Mouse (Mus musculus): ENCODE data around the gene Ptpn7. TPM values are rescaled to one million over a fixed set of nuclear protein-coding genes. Genes with fewer than 3 reads are reported as not detected.

Gene Ptpn7
- polyA plus RNA-seq (2014; fragmentation: Illumina TruSeq; extraction: RNeasy Lipid Tissue Mini Kit (QIAGEN cat#74804); ENCODE audit: low read depth, low replicate concordance): 0.90 TPM

GRCm38 (mm10) chr1:135132473-135132872 lies at the start of gene Ptpn7:
TSS of gene Ptpn7 (plus strand) at chr1:135132700.

DNA sequence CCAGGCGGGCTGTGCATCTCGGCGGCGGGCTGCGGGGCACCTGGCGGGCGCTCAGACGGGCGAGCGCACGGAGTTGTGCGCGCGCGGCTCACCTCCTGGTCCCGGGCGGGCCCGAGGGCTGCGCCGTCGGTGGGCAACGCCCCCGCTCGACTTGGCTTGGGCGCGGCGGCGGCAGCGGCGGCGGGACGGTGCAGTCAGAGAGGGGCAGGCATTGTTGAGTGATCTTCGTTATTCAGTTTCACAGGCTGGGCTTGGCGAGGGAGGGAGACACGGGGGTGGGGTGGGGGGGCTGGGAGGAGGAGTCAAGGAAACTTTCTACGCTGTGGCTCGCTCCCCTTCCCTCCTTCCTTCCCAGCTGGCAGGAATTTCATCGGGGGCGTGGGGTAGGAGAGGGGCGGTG lies 27.4 kb upstream of the Ptpn7 start, which contains the start of gene Lgr6:
Lgr6 (minus strand) TSS at position 153 of the 400 bp plus-strand sequence.

DNA sequence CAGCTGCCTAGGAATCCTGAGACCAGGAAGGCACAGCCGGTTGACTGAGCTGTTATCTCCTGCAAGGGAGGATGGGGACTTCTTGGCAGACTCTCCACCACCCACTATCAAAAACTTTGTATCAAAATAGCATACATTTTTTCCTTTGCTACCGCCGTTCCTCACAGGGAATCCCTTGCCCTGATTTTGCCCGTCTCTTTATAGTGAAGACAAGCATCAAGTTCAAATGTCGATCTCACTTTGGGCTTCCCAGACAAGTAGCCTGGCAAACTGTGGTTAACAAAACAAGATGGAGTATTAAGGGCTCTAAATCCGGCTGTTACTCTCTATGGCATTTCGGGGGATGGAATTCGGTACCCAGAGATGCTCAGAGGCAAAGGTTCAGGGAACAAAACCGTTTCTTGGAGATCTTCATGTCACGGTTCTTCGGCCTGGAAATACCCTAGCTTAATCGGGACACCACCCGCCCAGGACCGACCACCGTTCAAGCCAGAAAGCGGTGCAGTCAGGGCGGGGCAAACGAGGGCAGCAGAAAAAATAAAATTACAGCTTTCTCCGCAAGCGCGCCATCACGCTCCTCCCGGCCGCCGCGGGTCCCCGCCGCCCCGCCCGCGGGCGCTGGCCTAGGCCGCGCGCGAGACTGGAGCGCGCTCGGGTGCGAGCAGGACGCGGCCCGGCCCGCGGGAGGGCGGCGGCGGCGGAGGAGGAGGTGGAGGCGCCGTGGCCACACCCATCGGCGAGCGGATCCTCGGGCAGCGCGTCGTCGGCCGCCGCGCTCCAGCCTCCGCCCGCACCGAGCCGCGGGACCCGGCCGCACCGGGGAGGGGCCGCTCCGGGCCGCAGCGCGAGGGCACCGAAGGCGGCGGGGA lies 13.8 kb downstream of the Ptpn7 start, which contains the start of gene Arl8a:
Arl8a (plus strand) TSS at position 748 of the 869 bp plus-strand sequence.

GRCm38 (mm10) chr1:135167435-135167834 lies 34.9 kb downstream of the Ptpn7 start, which contains the start of gene Gpr37l1:
TSS of gene Gpr37l1 (minus strand) at chr1:135167681.

Other genes starting within 250 kb of the Ptpn7 start
- gene Ppp1r12b, start 176.8 kb upstream of the Ptpn7 start, polyA plus RNA-seq (2014; fragmentation: Illumina TruSeq; extraction: RNeasy Lipid Tissue Mini Kit (QIAGEN cat#74804); ENCODE audit: low read depth, low replicate concordance): 5.9 TPM
- 130 TPM for gene Ube2t, start 170.1 kb upstream of the Ptpn7 start, polyA plus RNA-seq (2014; fragmentation: Illumina TruSeq; extraction: RNeasy Lipid Tissue Mini Kit (QIAGEN cat#74804); ENCODE audit: low read depth, low replicate concordance)
- 2.6 TPM for gene Lgr6, start 27.4 kb upstream of the Ptpn7 start, polyA plus RNA-seq (2014; fragmentation: Illumina TruSeq; extraction: RNeasy Lipid Tissue Mini Kit (QIAGEN cat#74804); ENCODE audit: low read depth, low replicate concordance)
- gene Arl8a, start 14.1 kb downstream of the Ptpn7 start, polyA plus RNA-seq (2014; fragmentation: Illumina TruSeq; extraction: RNeasy Lipid Tissue Mini Kit (QIAGEN cat#74804); ENCODE audit: low read depth, low replicate concordance): 6.6 TPM
- not detected for gene Gpr37l1, start 35.0 kb downstream of the Ptpn7 start, polyA plus RNA-seq (2014; fragmentation: Illumina TruSeq; extraction: RNeasy Lipid Tissue Mini Kit (QIAGEN cat#74804); ENCODE audit: low read depth, low replicate concordance)
- gene Elf3, start 125.9 kb downstream of the Ptpn7 start, polyA plus RNA-seq (2014; fragmentation: Illumina TruSeq; extraction: RNeasy Lipid Tissue Mini Kit (QIAGEN cat#74804); ENCODE audit: low read depth, low replicate concordance): not detected
- gene Rnpep, start 151.4 kb downstream of the Ptpn7 start, polyA plus RNA-seq (2014; fragmentation: Illumina TruSeq; extraction: RNeasy Lipid Tissue Mini Kit (QIAGEN cat#74804); ENCODE audit: low read depth, low replicate concordance): 13.6 TPM
- gene Timm17a, start 181.1 kb downstream of the Ptpn7 start, polyA plus RNA-seq (2014; fragmentation: Illumina TruSeq; extraction: RNeasy Lipid Tissue Mini Kit (QIAGEN cat#74804); ENCODE audit: low read depth, low replicate concordance): 44.9 TPM
- 0.46 TPM for gene Lmod1, start 192.1 kb downstream of the Ptpn7 start, polyA plus RNA-seq (2014; fragmentation: Illumina TruSeq; extraction: RNeasy Lipid Tissue Mini Kit (QIAGEN cat#74804); ENCODE audit: low read depth, low replicate concordance)
- gene Shisa4, start 242.5 kb downstream of the Ptpn7 start, polyA plus RNA-seq (2014; fragmentation: Illumina TruSeq; extraction: RNeasy Lipid Tissue Mini Kit (QIAGEN cat#74804); ENCODE audit: low read depth, low replicate concordance): not detected